Mouse (Mus musculus): ENCODE data around the gene Gm16405.
"Not testable (repeated sequence)": the region's sequence is repeated elsewhere in the genome, so short reads cannot be mapped to it uniquely, and the experiment has no call there.

Gm16405 gene

GRCm38 (mm10) chrX:54530908-54531307, at the start of gene Gm16405:
TSS of gene Gm16405 (plus strand) at chrX:54531208.
- in situ Hi-C loops (cut with MboI, MseI), result not testable (repeated sequence)
